Mouse (Mus musculus) kidney, adult 18-20 months (tissue): ENCODE results near the gene Olfr554.
"Not testable (repeated sequence)": the region's sequence is repeated elsewhere in the genome, so short reads cannot be mapped to it uniquely, and the experiment has no call there.

Experiments used
- DNase-seq: peaks from one replicate; pipeline ENCODE4 v3.0.0; 2021

Olfr554 gene

GRCm38 (mm10) chr7:102638132-102638531, at the start of gene Olfr554:
Gene Olfr554, plus strand, starts transcription at chr7:102638432.
- no peak for DNase-seq

DNA sequence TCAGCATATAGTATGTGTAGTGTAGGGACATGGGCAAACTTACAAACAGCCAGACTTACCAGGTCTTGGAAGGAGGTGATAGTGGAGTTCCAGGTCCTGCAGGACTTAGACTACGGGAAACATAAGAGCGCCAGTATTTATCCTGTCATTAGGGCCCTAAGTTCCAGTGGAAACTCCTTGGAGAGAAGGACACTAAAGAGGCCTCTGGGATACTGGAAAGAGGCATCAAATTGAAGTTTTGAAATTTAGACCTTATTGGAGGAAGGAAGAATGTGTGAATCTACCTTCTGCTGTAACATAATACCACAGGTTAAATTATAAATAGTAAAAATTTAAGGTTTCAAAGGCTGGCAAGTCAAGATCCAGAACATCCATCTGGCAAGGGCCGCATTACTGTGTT, 46.4 kb upstream of the Olfr554 start, which contains the start of gene Olfr551:
TSS of gene Olfr551 (minus strand) at position 101 of the 400 bp plus-strand sequence.
- DNase-seq = no peak

DNA sequence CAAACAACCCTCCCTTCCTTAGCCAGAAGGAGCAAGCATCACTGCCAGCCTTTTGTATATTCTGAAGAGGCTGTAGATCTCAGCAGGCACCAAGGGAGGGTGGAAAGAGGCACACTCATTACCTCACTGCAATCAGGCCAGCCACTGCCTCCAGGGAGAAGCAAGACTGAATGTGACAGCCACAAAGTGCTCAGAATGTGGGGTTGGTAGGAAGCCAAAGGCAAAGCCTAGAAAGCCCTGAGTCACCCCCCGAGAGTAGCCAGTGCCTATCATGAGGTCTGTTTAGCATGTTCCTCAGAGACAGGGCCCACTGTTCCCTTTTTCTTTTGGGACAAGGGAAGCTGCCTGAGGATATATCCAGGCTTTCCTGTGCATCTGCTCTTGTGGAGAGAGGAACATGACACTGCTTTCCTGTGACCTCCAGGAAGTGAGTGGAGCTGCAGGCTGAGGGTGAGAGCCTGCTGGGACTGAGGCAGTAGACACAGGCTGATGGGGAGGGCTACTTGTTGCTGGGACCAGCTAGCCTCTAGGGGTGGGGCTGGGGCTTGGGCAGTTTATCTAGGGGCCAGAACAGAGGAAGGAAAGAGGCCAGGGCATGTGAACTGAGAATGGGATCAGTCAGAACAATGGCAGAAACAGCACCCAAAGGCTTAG, 40.7 kb upstream of the Olfr554 start, which contains the start of gene Olfr552:
TSS of gene Olfr552 (plus strand) at position 393 of the 654 bp plus-strand sequence.
- DNase-seq = no peak

GRCm38 (mm10) chr7:102618118-102618517, 20.1 kb upstream of the Olfr554 start, which contains the start of gene Olfr553:
Gene Olfr553, minus strand, starts transcription at chr7:102618218.
- no peak for DNase-seq

- DNase-seq = no peak
Measured at GRCm38 (mm10) chr7:102619608-102620007, 18.6 kb upstream of the Olfr554 start.

GRCm38 (mm10) chr7:102620368-102620767, 17.9 kb upstream of the Olfr554 start:
- DNase-seq = not testable (repeated sequence)

- DNase-seq = peak; percentile 15
Measured at GRCm38 (mm10) chr7:102636665-102637064, 1.6 kb upstream of the Olfr554 start.

GRCm38 (mm10) chr7:102644945-102645344, 6.7 kb downstream of the Olfr554 start:
- not testable (repeated sequence) for DNase-seq

DNA sequence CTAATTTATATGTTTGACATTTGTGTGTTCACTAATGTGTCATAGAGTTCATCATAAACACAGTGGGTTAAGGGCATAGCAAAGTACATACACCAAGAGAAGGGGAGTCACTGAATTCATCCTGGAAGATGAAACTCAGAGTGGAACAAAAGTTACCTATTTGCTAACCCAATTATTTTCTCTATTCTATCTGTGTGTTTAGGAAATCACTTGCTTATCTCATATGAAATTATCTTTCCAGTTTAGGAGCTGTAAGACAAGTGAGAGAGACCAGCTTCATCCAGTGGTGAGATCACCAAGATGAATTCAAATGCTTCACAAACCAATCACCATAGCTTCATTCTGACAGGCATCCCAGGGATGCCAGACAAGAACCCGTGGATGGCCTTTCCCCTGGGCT, 20.3 kb downstream of the Olfr554 start, which contains the start of gene Olfr555:
TSS of gene Olfr555 (plus strand) at position 301 of the 400 bp plus-strand sequence.
- DNase-seq = no peak

DNA sequence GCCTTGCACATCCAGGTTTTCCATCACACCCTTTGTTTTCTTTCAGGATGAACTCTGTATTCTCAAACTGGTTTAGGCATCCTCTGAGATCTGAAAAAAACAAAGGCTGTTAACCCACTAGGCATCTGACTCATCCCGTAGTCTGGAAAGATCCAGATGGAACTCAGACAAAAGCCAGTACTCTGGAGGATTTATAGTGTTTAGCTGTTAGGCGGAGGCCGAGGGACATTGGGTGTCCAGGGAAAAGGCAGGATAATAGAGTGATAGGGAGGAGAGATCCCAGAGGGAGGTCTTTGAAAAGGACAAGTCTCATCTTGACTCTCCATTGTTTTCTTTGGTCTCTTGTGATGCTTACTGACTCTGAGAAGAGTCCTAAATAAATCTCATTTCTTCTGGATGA, 26.4 kb downstream of the Olfr554 start, which contains the start of gene Olfr556:
TSS of gene Olfr556 (plus strand) at position 301 of the 400 bp plus-strand sequence.
- DNase-seq = no peak

GRCm38 (mm10) chr7:102665378-102665777, 27.1 kb downstream of the Olfr554 start:
- no peak for DNase-seq

DNA sequence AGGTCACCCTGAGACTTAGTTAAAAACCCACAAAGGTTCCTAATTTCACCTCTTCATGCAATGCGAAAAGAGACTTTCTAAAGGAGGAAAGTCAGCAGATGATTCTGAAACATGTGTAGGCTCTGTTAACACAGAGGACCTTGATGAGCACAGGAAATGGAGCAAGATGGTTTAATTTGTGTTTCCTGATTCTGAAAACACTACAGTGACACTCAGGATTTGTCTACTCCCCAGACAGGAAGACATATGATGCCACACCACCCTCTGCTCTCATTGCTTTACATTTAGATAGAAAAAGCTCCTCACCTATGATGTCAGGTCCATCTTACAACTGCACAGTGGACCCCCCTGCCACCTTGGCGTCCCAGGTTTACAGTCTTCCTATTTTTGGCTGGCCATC, 38.0 kb downstream of the Olfr554 start:
- no peak for DNase-seq

DNA sequence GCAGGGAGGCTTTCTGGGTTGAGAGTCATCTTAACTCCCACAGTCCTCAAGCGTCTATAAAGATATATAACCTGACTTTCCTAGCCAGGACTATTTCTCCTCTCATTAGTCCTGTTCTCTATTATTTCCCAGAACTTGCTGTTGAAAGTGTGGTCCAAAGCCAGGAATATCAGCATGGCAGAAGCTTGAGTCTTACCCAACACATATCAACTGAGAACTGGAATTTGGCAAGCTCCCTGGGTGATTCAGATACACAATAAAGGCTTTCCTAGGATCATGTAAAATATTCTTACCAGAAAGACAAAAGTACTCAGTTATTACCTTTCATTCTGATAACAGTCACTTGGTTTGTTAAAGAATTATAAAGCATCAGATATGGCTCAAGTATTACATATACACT, 43.7 kb downstream of the Olfr554 start:
- no peak for DNase-seq

- peak; percentile 86 for DNase-seq
Measured at GRCm38 (mm10) chr7:102686944-102687501, 48.8 kb downstream of the Olfr554 start, which contains the start of gene Trim68. Gene Trim68, minus strand, starts transcription at chr7:102687327.
